Mouse (Mus musculus) MEL (cell line): ENCODE results near the gene Pars2. TPM values are rescaled to one million over a fixed set of nuclear protein-coding genes. Genes with fewer than 3 reads are reported as not detected.

Experiments used
- DNase-seq: peaks from one replicate; pipeline ENCODE4 v3.0.0; 2011; ENCODE audit warnings: low read depth, low spot score
- H3K27ac ChIP-seq: 2 replicates; pipeline ENCODE4 v1.5.1; 2012; ENCODE audit warnings: low read depth, mild to moderate bottlenecking, control low read depth, low read length, moderate library complexity; ENCODE audit not compliant: control insufficient read depth
- H3K27me3 ChIP-seq, 2 experiments: fragments of 150-350 bp in 1 of 2; sonication (generic) in 1 of 2; 2 replicates each; pipeline ENCODE4 v1.6.1; 2012; ENCODE audit warnings: low read length in 2 of 2, mild to moderate bottlenecking in 2 of 2, improper control_type of control experiment in 1 of 2, moderate library complexity in 1 of 2; ENCODE audit not compliant: insufficient read depth in 2 of 2, control insufficient read depth in 1 of 2
- H3K36me3 ChIP-seq, 2 experiments: 2 replicates each; pipeline ENCODE4 v1.6.1; 2012 to 2014; ENCODE audit warnings: low read length in 2 of 2, improper control_type of control experiment in 1 of 2, inconsistent platforms in 1 of 2, mild to moderate bottlenecking in 1 of 2; ENCODE audit not compliant: insufficient read depth in 2 of 2, control insufficient read depth in 1 of 2
- H3K4me1 ChIP-seq, 2 experiments: fragments of 150-350 bp in 1 of 2; sonication (generic) in 1 of 2; 2 replicates each; pipeline ENCODE4 v1.6.1; 2012; ENCODE audit warnings: low read length in 2 of 2, improper control_type of control experiment in 1 of 2, mild to moderate bottlenecking in 1 of 2; ENCODE audit not compliant: insufficient read depth in 2 of 2, control insufficient read depth in 1 of 2
- H3K4me3 ChIP-seq, 2 experiments: fragments of 150-350 bp in 1 of 2; sonication (generic) in 1 of 2; 2 replicates each; pipeline ENCODE4 v1.5.1; 2012; ENCODE audit warnings: low read depth in 2 of 2, low read length in 2 of 2, mild to moderate bottlenecking in 2 of 2, moderate library complexity in 2 of 2, control low read depth in 1 of 2, improper control_type of control experiment in 1 of 2; ENCODE audit not compliant: control insufficient read depth in 1 of 2, insufficient read depth in 1 of 2
- H3K79me2 ChIP-seq: 2 replicates; pipeline ENCODE4 v1.6.1; 2012; ENCODE audit warnings: mild to moderate bottlenecking, low read length, moderate library complexity; ENCODE audit not compliant: control insufficient read depth, poor library complexity, insufficient read depth
- H3K9ac ChIP-seq: 2 replicates; pipeline ENCODE4 v1.6.1; 2012; ENCODE audit warnings: low read depth, mild to moderate bottlenecking, control low read depth, low read length, moderate library complexity; ENCODE audit not compliant: control insufficient read depth, poor library complexity, severe bottlenecking
- H3K9me3 ChIP-seq: fragments of 150-350 bp; sonication (generic); replicated peaks from 2 replicates; pipeline ENCODE4 v1.6.1; 2012; ENCODE audit warnings: mild to moderate bottlenecking, low read length, improper control_type of control experiment, moderate library complexity; ENCODE audit not compliant: insufficient read depth
- BHLHE40 ChIP-seq: IDR thresholded peaks from 2 replicates; pipeline ENCODE4 v1.6.1; 2012; ENCODE audit warnings: low read depth, mild to moderate bottlenecking, inconsistent platforms, low read length, improper control_type of control experiment, borderline replicate concordance
- CHD1 ChIP-seq: IDR thresholded peaks from 2 replicates; pipeline ENCODE4 v1.6.1; 2012; ENCODE audit warnings: low read depth, mild to moderate bottlenecking, inconsistent platforms, low read length, improper control_type of control experiment
- CHD2 ChIP-seq: IDR thresholded peaks from 2 replicates; pipeline ENCODE4 v1.6.1; 2011; ENCODE audit warnings: low read length, improper control_type of control experiment
- CTCF ChIP-seq, 3 experiments: IDR thresholded peaks in 2 of 3; conservative IDR thresholded peaks in 1 of 3; 2 replicates each; pipeline ENCODE4 v1.5.1; 2011 to 2012; ENCODE audit warnings: low read length in 3 of 3, low read depth in 2 of 3, mild to moderate bottlenecking in 2 of 3, improper control_type of control experiment in 1 of 3, inconsistent platforms in 1 of 3, mixed read lengths in 1 of 3, moderate library complexity in 1 of 3; ENCODE audit not compliant: control insufficient read depth in 1 of 3, insufficient read depth in 1 of 3, poor library complexity in 1 of 3, severe bottlenecking in 1 of 3
- E2F4 ChIP-seq: IDR thresholded peaks from 2 replicates; pipeline ENCODE4 v1.6.1; 2011; ENCODE audit warnings: low read depth, low read length, improper control_type of control experiment, borderline replicate concordance
- EP300 ChIP-seq, 2 experiments: IDR thresholded peaks; 2 replicates each; pipeline ENCODE4 v1.6.1; 2011; ENCODE audit warnings: improper control_type of control experiment in 2 of 2, low read length in 2 of 2, low read depth in 1 of 2, mild to moderate bottlenecking in 1 of 2
- ETS1 ChIP-seq: IDR thresholded peaks from 2 replicates; pipeline ENCODE4 v1.6.1; 2012; ENCODE audit warnings: low read depth, mild to moderate bottlenecking, inconsistent platforms, low read length, improper control_type of control experiment, moderate library complexity
- GABPA ChIP-seq: IDR thresholded peaks from 2 replicates; pipeline ENCODE4 v1.6.1; 2012; ENCODE audit warnings: low read depth, mild to moderate bottlenecking, inconsistent platforms, low read length, improper control_type of control experiment, moderate library complexity
- HCFC1 ChIP-seq: IDR thresholded peaks from 2 replicates; pipeline ENCODE4 v1.6.1; 2012; ENCODE audit warnings: low read depth, mild to moderate bottlenecking, inconsistent platforms, low read length, improper control_type of control experiment, moderate library complexity
- JUND ChIP-seq: IDR thresholded peaks from 2 replicates; pipeline ENCODE4 v1.6.1; 2011; ENCODE audit warnings: low read depth, mild to moderate bottlenecking, improper control_type of control experiment, low read length
- KAT2A ChIP-seq: conservative IDR thresholded peaks from 2 replicates; pipeline ENCODE4 v1.6.1; 2012; ENCODE audit warnings: low read depth, low read length, improper control_type of control experiment, inconsistent platforms
- MAFK ChIP-seq: IDR thresholded peaks from 2 replicates; pipeline ENCODE4 v1.6.1; 2011; ENCODE audit warnings: low read depth, mild to moderate bottlenecking, low read length, improper control_type of control experiment, borderline replicate concordance
- MEF2A ChIP-seq: IDR thresholded peaks from 2 replicates; pipeline ENCODE4 v1.6.1; 2014; ENCODE audit warnings: low read depth, mild to moderate bottlenecking, inconsistent platforms, low read length, improper control_type of control experiment; ENCODE audit not compliant: poor library complexity, insufficient replicate concordance, severe bottlenecking; ENCODE audit errors: extremely low read depth
- MXI1 ChIP-seq: IDR thresholded peaks from 2 replicates; pipeline ENCODE4 v1.6.1; 2011; ENCODE audit warnings: mild to moderate bottlenecking, low read depth, low read length, improper control_type of control experiment
- MYB ChIP-seq: IDR thresholded peaks from 2 replicates; pipeline ENCODE4 v1.6.1; 2011; ENCODE audit warnings: mild to moderate bottlenecking, low read depth, low read length, improper control_type of control experiment
- MYC ChIP-seq: IDR thresholded peaks from 2 replicates; pipeline ENCODE4 v1.6.1; 2011; ENCODE audit warnings: low read depth, mild to moderate bottlenecking, low read length, improper control_type of control experiment, moderate library complexity
- NELFE ChIP-seq: IDR thresholded peaks from 2 replicates; pipeline ENCODE4 v1.6.1; 2011; ENCODE audit warnings: low read depth, low read length, improper control_type of control experiment
- POLR2A ChIP-seq, 2 experiments: IDR thresholded peaks; 2 replicates each; pipeline ENCODE4 v1.6.1; 2011 to 2012; ENCODE audit warnings: low read length in 2 of 2, mild to moderate bottlenecking in 2 of 2, control low read depth in 1 of 2, improper control_type of control experiment in 1 of 2, low read depth in 1 of 2, moderate library complexity in 1 of 2; ENCODE audit not compliant: control insufficient read depth in 1 of 2, insufficient read depth in 1 of 2, poor library complexity in 1 of 2
- RAD21 ChIP-seq: IDR thresholded peaks from 2 replicates; pipeline ENCODE4 v1.6.1; 2011; ENCODE audit warnings: mild to moderate bottlenecking, low read depth, low read length, improper control_type of control experiment
- USF1 ChIP-seq: IDR thresholded peaks from 2 replicates; pipeline ENCODE4 v1.6.1; 2014; ENCODE audit warnings: low read depth, mild to moderate bottlenecking, inconsistent platforms, low read length, improper control_type of control experiment, moderate library complexity
- USF2 ChIP-seq, 2 experiments: IDR thresholded peaks; 2 replicates each; pipeline ENCODE4 v1.6.1; 2011 to 2012; ENCODE audit warnings: improper control_type of control experiment in 2 of 2, low read length in 2 of 2, borderline replicate concordance in 1 of 2, inconsistent platforms in 1 of 2, low read depth in 1 of 2, mild to moderate bottlenecking in 1 of 2; ENCODE audit not compliant: insufficient read depth in 1 of 2
- ZC3H11A ChIP-seq: IDR thresholded peaks from 2 replicates; pipeline ENCODE4 v1.6.1; 2012; ENCODE audit warnings: low read depth, mild to moderate bottlenecking, inconsistent platforms, low read length, improper control_type of control experiment
- ZMIZ1 ChIP-seq: IDR thresholded peaks from 2 replicates; pipeline ENCODE4 v1.6.1; 2012; ENCODE audit warnings: low read depth, mild to moderate bottlenecking, inconsistent platforms, low read length, improper control_type of control experiment, moderate library complexity
- polyA plus RNA-seq, 2 experiments: library from polyadenylated mRNA; stranded (reverse) in 1 of 2; unstranded in 1 of 2; fragments of >175 nt in 1 of 2; fragments of >200 nt in 1 of 2; gene quantifications; 2 replicates each; pipeline versions ENCODE4 v1.2.1 to v1.2.4; 2012; ENCODE audit warnings: low replicate concordance in 2 of 2, low read depth in 1 of 2; ENCODE audit not compliant: insufficient read length in 2 of 2, insufficient read depth in 1 of 2, missing spikeins in 1 of 2
- total RNA-seq: library from RNA; depleted of rRNA; stranded (reverse); fragments of 300-350 nt; gene quantifications from 2 replicates; pipeline ENCODE4 v1.2.3, GENCODE M21; 2012

The Pars2 gene
- total and polyA plus RNA-seq, 3 experiments, result 10.9 to 11.3 TPM; not detected in 1

- TF ChIP-seq KAT2A (no peak; the same call in 1 of the 2 replicates), MAFK (no peak), HCFC1 (peak; percentile 95)
Measured at GRCm38 (mm10) chr4:106678442-106679118, 27.7 kb downstream of the Pars2 start, which contains the start of gene Ttc4 (continued).

GRCm38 (mm10) chr4:106679152-106679551 lies 28.3 kb downstream of the Pars2 start:
- no peak overlapping the region for H3K27ac ChIP-seq
- H3K4me3 ChIP-seq, result peak overlapping the region in 1 of 2 experiments; percentile 40; a peak in 1 of 4 replicates

GRCm38 (mm10) chr4:106680955-106681354 lies 30.1 kb downstream of the Pars2 start:
- TF ChIP-seq KAT2A (no peak), JUND (no peak), GABPA (no peak), CTCF (IDR thresholded peaks at IDR 0.05 in 2 of 3, conservative IDR thresholded peaks at IDR 0.05 in 1 of 3; ENCODE audit: control insufficient read depth in 1 of 3, insufficient read depth in 1 of 3, low read depth in 2 of 3, low read length in 3 of 3, poor library complexity in 1 of 3, severe bottlenecking in 1 of 3) (no peak), ZC3H11A (no peak), CHD1 (no peak), BHLHE40 (no peak), CHD2 (no peak), USF2 (IDR thresholded peaks at IDR 0.05; ENCODE audit: borderline replicate concordance in 1 of 2, insufficient read depth in 1 of 2, low read depth in 1 of 2, low read length in 2 of 2) (no peak), RAD21 (no peak), E2F4 (no peak), ETS1 (no peak), POLR2A (IDR thresholded peaks at IDR 0.05; ENCODE audit: control insufficient read depth in 1 of 2, insufficient read depth in 1 of 2, low read depth in 1 of 2, low read length in 2 of 2, poor library complexity in 1 of 2) (no peak), MXI1 (no peak), ZMIZ1 (no peak), MYC (no peak)
- DNase-seq, result no peak
- Histone ChIP-seq H3K9ac (no peak overlapping the region), H3K9me3 (no peaks in the 10 kb centered on the region), H3K4me1 (peaks cover 4 to 14% of the 10 kb centered on the region in 2 experiments; a peak in 3 of 4 replicates), H3K79me2 (peaks cover 11% of the 10 kb centered on the region), H3K4me3 (0 out of 4 replicates have a peak overlapping the region, but pooled peaks of 1 of the 2 experiments have one; percentile 11), H3K27me3 (peaks cover 12 to 14% of the 10 kb centered on the region in 2 experiments), H3K36me3 (peaks cover 0 to 9% of the 10 kb centered on the region in 2 experiments; a peak in 3 of 4 replicates), H3K27ac (no peak overlapping the region)

More at GRCm38 (mm10) chr4:106679152-106679551, 28.3 kb downstream of the Pars2 start:
- no peak for DNase-seq
- peaks cover 0 to 9% of the 10 kb centered on the region in 2 experiments for H3K36me3 ChIP-seq
- H3K79me2 ChIP-seq, result peaks cover 11% of the 10 kb centered on the region
- H3K9ac ChIP-seq, result no peak overlapping the region
- H3K4me1 ChIP-seq, result peaks cover 4 to 14% of the 10 kb centered on the region in 2 experiments; a peak in 3 of 4 replicates
- no peaks in the 10 kb centered on the region for H3K9me3 ChIP-seq
- peaks cover 6 to 10% of the 10 kb centered on the region in 2 experiments for H3K27me3 ChIP-seq
- TF ChIP-seq NELFE (no peak), MYB (no peak), ETS1 (no peak), USF1 (no peak), EP300 (IDR thresholded peaks at IDR 0.05; ENCODE audit: low read depth in 1 of 2, low read length in 2 of 2) (no peak), MEF2A (no peak)
